Mouse (Mus musculus) stomach, adult 2 months (tissue): ENCODE results near the gene Rnf222. TPM values are rescaled to one million over a fixed set of nuclear protein-coding genes. Genes with fewer than 3 reads are reported as not detected.

ENCODE experiments used
- polyA plus RNA-seq: library from polyadenylated mRNA; depleted of rRNA; stranded (reverse); fragments of >200 nt; gene quantifications from 2 replicates; pipeline ENCODE4 v1.2.3, GENCODE M21; 2012; rRNA removed

The Rnf222 gene
- 0.70 and 0.84 TPM in 2 replicates for polyA plus RNA-seq

GRCm38 (mm10) chr11:68888253-68888652, at the start of gene Rnf222:
TSS of gene Rnf222 (plus strand) at chr11:68888553.

GRCm38 (mm10) chr11:68871748-68872147, 16.6 kb upstream of the Rnf222 start, which contains the start of gene Ndel1:
TSS of gene Ndel1 (minus strand) at chr11:68871858.

GRCm38 (mm10) chr11:68901351-68902046, 13.1 kb downstream of the Rnf222 start, which contains the start of gene Rpl26:
TSS of gene Rpl26 (plus strand) at chr11:68901583.

GRCm38 (mm10) chr11:68926981-68927380, 38.6 kb downstream of the Rnf222 start, which contains the start of gene Odf4:
TSS of gene Odf4 (minus strand) at chr11:68927081.

Other genes with a start within 250 kb of the Rnf222 start
- gene Myh10, start 197.0 kb upstream of the Rnf222 start, polyA plus RNA-seq, result 2.5 and 3.5 TPM in 2 replicates
- gene Ndel1, start 16.7 kb upstream of the Rnf222 start, polyA plus RNA-seq, result 78.5 and 83.8 TPM in 2 replicates
- gene Rpl26, start 13.0 kb downstream of the Rnf222 start, polyA plus RNA-seq, result 175 and 211 TPM in 2 replicates
- gene Odf4, start 38.5 kb downstream of the Rnf222 start, polyA plus RNA-seq, result not detected in 2 replicates
- 24.5 and 26.3 TPM in 2 replicates for gene Arhgef15, start 68.9 kb downstream of the Rnf222 start, polyA plus RNA-seq
- 27.1 and 32.6 TPM in 2 replicates for gene Slc25a35, start 79.6 kb downstream of the Rnf222 start, polyA plus RNA-seq
- 17.9 and 21.9 TPM in 2 replicates for gene Rangrf, start 86.6 kb downstream of the Rnf222 start, polyA plus RNA-seq
- gene Pfas, start 119.9 kb downstream of the Rnf222 start, polyA plus RNA-seq, result 3.1 and 4.6 TPM in 2 replicates
- 12.6 and 16.5 TPM in 2 replicates for gene Ctc1, start 127.4 kb downstream of the Rnf222 start, polyA plus RNA-seq
- 16.9 and 18.1 TPM in 2 replicates for gene Aurkb, start 157.1 kb downstream of the Rnf222 start, polyA plus RNA-seq
- 10.7 and 19.3 TPM in 2 replicates for gene Borcs6, start 171.2 kb downstream of the Rnf222 start, polyA plus RNA-seq
- gene Tmem107, start 182.3 kb downstream of the Rnf222 start, polyA plus RNA-seq, result 15.9 and 17.7 TPM in 2 replicates
- 78.1 and 119 TPM in 2 replicates for gene Vamp2, start 199.9 kb downstream of the Rnf222 start, polyA plus RNA-seq
- 9.6 and 9.8 TPM in 2 replicates for gene Per1, start 206.7 kb downstream of the Rnf222 start, polyA plus RNA-seq
- gene Hes7, start 231.9 kb downstream of the Rnf222 start, polyA plus RNA-seq, result 1.00 and 1.9 TPM in 2 replicates
- 0.53 and 0.80 TPM in 2 replicates for gene 9130213A22Rik, start 234.0 kb downstream of the Rnf222 start, polyA plus RNA-seq
- gene Aloxe3, start 237.3 kb downstream of the Rnf222 start, polyA plus RNA-seq, result 35.1 and 49.7 TPM in 2 replicates